Mouse (Mus musculus) heart, adult 8-10 months (tissue): ENCODE measurements around the gene Idh3a. TPM values are rescaled to one million over a fixed set of nuclear protein-coding genes. Genes with fewer than 3 reads are reported as not detected.
"Not testable (repeated sequence)": the region's sequence is repeated elsewhere in the genome, so short reads cannot be mapped to it uniquely, and the experiment has no call there.

ENCODE experiments used
- DNase-seq: peaks from one replicate; pipeline ENCODE4 v3.0.0; 2022; ENCODE audit warnings: low spot score
- total RNA-seq, 4 experiments: library from RNA; stranded (reverse); gene quantifications; 2 replicates each; pipeline ENCODE4 v1.2.4; 2022

Idh3a gene
- total RNA-seq, 4 experiments from 2014 or later: 519 to 556 (median 547) TPM

- no peak for DNase-seq
Measured at GRCm38 (mm10) chr9:54587863-54588262, 1.7 kb downstream of the Idh3a start.

- DNase-seq: not testable (repeated sequence)
Measured at GRCm38 (mm10) chr9:54593652-54594051, 7.5 kb downstream of the Idh3a start.

- DNase-seq: peak; percentile 25
Measured at GRCm38 (mm10) chr9:54596752-54597465, 10.8 kb downstream of the Idh3a start.

- no peak for DNase-seq
Measured at GRCm38 (mm10) chr9:54602386-54602785, 16.3 kb downstream of the Idh3a start.

DNA sequence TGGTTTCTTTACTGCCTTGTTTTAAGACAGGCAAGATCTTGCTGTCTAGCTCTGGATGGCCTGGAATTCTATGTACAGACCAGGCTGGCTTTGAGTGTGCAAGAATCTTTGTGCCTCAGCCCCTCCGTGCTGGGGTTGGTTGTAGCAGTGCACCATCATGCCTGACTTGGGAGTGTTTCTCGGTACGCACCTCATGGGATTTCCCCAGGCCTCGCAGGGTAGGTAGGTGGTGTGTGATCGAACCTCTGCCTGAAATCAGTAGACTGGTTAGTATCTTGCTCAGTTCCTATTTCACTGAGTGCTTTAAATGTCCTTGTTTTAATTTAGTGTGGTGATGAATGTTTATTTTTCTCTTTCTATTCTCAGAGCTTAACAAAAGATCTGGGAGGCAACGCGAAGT lies 16.8 kb downstream of the Idh3a start:
- no peak for DNase-seq

- no peak for DNase-seq
Measured at GRCm38 (mm10) chr9:54604131-54604654, 18.1 kb downstream of the Idh3a start.

DNA sequence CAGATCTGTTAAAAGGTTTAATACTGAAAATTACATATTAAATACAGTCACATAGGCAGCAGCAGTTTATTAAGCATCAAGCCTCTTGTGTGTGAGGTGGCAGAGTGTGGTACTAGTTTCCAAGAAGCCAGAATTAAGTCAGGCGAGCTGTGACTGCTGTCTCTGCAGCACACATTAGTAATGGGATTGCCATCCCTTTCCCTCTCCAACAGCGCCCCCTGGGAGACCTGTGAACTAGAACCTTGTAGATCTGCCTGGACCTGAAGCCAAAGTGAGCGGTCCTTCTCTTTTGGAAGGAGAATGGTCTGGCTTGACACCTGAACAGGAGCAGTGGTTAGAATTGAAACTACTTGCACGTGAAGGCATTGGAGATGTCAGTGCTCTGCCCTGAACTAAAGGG lies 18.8 kb downstream of the Idh3a start:
- peak; percentile 21 for DNase-seq

DNA sequence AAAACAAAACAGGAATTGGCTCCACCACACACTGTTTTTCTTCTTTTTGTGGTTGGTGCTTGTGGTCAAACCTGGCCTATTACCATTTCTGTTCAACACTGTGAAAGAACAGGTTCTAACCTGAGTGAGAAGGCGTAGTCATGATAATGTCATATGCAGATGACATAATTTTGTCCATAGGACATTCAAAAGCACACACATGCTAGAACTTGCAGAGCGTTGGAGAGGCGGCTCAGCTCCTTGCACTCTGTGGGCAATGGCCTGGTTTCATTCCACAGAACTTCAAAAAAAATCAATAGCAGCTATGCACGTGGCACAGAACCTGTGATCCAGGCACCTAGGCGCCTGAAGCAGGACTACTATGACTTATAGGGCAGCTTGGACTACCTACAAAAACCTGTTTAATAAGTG lies 26.7 kb downstream of the Idh3a start:
- no peak for DNase-seq

DNA sequence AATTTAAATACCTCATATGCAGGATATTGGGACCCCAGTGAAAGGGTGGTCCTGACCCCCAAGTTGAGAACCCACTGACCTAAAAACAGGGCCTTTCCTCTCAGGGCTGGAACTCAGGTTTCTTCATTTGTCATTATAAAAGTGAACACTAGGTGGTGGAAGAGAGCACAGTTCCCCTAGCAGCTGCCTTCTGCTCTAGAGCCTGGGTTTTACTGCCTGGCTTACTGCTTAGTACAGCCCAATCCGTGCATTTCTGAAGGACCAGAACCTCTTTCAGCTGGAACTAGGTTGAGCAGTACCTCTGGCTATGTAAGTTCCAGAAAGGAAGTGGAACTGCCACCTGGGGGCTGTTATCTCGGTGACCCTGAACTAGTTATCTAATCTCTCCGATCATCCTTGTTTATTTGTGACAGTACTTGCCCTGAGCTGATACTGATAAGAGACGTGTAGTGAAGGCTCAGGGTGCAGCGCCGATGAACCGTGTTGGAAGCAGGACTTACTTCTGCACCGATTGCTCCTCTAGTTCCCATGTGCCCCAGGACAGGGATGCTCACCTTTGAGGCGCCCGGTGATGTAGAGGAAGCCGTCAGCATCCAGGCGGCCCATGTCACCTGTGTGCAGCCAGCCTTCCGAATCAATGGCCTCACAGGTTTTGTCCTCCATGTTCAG lies 28.2 kb downstream of the Idh3a start:
- DNase-seq: peak; percentile 45

DNA sequence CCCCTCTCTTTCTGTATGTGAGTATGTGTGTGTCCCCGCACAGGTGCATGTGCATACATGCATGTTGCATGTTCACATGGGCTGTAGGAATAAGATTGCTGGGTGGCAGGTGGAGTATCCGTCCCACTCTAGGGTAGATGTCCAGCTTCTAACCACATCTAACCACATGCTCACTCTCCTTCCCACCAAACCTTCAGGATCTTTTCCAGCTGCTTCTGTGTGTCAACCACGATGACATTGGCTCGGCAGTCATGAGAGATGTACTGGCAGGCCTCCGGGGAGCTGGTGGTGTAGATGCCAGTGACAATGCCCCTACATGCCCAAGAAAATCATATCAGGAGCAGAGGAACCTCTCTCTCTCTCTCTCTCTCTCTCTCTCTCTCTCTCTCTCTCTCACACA lies 41.1 kb downstream of the Idh3a start:
- DNase-seq: no peak

DNA sequence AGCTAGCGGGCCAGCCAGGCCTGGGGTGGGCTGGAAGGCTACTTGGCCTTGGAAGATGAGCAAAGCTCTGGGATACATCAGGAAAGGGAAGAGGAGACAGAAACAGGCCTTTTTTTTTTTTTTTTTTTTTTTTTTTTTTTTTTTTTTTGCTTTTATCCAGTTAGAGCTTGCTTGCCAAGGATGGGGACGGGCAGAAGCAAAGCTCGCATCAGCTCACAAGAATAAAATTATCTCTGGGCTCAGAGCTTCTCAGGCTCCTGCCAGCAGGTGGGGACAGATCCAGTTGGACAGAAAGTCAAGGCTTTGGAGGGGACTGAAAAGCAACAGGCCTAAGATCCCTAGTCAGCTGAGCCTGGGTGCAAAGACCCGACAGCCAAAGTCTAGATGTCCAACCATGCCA lies 42.6 kb downstream of the Idh3a start:
- no peak for DNase-seq

DNA sequence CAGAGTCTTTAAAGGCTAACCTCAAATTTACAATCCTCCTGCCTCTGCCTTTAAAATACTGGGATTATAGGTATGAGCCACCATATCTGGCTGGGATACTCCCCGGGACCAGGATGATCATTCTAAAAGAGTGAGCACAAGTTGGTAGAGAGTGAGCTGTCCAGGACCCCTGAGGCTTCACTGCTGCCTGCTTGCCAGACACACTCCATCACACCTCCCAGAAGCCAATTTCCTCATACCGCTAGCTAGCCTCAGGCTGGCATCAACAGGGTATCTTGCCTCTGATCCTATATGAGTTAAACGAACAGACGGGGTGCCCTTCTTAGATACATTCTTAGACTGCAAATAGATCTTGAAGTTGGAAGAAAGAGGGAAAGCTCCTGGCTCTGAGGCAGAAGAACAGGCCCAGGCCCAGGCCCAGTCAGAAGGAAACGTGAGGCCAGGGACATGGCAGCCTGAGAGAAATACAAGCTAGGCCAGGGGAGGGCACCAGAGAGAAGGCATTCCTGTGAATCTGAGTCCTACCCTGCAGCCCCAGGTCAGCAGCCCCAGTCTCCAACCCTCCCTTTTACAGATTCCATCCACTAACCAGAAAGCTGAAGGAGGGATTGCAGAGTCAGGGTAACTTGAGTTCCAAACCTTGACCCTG lies 43.6 kb downstream of the Idh3a start:
- DNase-seq: no peak

DNA sequence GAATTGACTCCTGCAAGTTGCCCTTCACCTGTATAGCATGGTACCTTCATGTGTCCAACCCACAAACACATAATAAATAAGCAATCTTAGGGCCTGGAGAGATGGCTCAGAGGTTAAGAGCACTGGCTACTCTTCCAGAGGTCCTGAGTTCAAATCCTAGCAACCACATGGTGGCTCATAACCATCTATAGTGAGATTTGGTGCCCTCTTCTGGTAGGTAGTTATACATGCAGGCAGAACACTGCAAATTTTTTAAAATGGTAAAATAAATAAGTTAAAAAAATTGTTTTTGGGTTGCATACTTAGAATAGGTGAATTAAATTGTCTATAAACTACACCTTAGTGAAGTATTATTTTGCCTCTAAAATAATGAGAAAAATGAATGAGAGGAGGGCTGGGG lies 44.8 kb downstream of the Idh3a start:
- DNase-seq: no peak

DNA sequence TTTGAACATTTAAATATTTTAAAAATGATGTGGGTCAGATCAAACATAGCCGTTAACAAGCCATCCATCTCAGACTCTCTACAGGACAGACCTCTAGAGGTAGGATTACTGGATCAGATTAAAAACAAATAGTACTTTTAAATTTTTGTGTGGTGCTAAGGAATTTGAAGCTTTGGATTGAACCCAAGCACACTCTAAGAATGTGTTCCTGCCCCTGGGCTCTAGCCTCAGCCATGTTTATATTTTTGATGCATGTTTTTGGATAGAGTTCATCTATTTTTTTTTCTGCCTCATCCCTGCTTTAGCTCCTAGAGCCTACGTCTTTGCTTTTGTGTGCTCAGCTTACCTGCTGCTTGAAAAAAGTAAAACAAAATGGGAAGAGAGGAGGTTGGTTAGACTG lies 47.3 kb downstream of the Idh3a start:
- no peak for DNase-seq

GRCm38 (mm10) chr9:54637510-54638314 lies 51.6 kb downstream of the Idh3a start:
- no peak for DNase-seq

- DNase-seq: no peak
Measured at GRCm38 (mm10) chr9:54639192-54639591, 53.1 kb downstream of the Idh3a start.

DNA sequence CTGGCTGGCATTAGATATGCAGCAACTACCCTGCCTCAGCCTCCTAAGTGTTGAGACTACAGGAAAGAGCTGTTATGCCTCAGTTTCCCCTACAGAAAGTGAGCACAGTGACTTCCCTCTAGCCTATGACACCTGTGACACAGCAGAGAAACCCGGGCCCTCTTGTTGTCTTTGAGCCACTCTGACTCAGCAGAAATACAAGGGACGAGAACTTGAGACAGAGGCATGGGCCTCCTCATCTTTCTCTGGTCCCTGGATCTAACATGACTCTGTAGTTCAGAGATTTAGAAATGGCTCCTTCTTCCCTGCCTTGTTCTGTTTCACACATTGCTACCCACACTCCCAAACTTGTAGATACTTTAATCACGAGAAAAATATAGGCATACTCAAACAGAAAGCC lies 55.4 kb downstream of the Idh3a start:
- DNase-seq: no peak

- DNase-seq: no peak
Measured at GRCm38 (mm10) chr9:54642149-54642548, 56.0 kb downstream of the Idh3a start.

DNA sequence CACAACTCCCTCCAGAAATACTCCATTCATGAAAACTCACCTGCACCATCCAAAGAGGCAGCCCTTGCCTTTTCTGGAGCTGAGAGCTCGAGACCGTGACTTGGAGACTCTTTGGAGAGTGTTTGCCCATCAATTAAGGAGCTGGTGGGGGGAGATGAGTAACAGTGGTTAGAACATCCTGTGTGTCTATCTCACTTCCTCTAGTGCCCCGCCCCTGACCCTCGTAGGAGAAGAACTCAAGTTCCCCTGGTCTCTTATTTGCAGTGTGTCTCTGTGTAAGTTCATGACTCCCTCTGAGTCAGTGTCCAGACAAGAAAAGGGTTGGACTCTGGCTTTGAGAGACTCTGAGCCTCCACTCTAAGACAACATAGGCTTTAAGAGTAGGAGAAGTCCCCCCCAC lies 56.4 kb downstream of the Idh3a start:
- DNase-seq: no peak

DNA sequence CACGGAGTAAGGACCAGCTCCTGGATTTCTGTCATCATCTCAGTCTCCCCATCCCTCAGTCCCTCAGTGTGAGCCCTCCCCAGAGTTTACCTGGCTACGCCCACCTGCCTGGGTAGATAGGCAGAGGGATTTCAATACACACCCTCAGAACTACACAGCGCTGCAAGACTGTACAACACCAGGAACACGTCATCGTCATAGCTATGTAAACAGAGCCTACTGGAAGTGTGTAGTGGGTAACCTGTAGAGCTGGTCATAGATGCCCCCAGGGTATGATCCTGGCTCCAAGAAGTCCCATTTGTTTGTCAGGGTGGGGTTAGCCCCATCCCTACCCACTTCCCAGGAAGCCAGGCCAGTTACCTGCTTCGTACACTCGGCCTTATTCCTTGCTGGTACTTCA lies 57.0 kb downstream of the Idh3a start:
- no peak for DNase-seq

- DNase-seq: no peak
Measured at GRCm38 (mm10) chr9:54645530-54645929, 59.4 kb downstream of the Idh3a start.

DNA sequence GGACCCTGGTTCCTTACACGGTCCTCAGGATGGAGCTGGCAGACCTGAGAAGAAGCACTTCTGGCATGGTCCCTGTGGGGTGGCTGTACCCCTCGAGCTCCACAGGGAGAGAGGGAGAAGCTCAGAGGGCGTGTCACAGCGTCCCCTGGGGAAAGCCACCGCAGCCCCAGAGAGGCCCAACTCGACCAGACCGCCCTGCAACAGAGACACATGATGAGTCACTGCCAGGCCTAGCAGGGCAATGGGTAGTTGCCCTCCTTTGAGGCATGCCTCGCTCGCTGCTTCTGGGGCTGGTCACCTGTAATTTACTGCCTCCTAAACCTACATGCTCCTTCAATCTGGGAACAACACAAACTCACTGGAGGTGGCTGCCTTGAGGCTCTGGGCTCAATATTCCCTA lies 60.1 kb downstream of the Idh3a start:
- DNase-seq: no peak
